Mouse (Mus musculus) myocyte (in vitro differentiated cells): ENCODE results near the gene Clec18a.

Experiments used
- CEBPB ChIP-seq: IDR thresholded peaks from 2 replicates; pipeline ENCODE4 v1.6.1; 2011; ENCODE audit warnings: mild to moderate bottlenecking, moderate library complexity; ENCODE audit not compliant: poor library complexity, insufficient read depth, severe bottlenecking
- E2F4 ChIP-seq: IDR thresholded peaks from one replicate; pipeline ENCODE4 v1.6.1; 2011; ENCODE audit warnings: mild to moderate bottlenecking, control low read depth, moderate library complexity; ENCODE audit not compliant: insufficient read depth
- MAX ChIP-seq: IDR thresholded peaks from one replicate; pipeline ENCODE4 v1.6.1; 2011; ENCODE audit warnings: low read depth, mild to moderate bottlenecking, control low read depth
- MYOD1 ChIP-seq, 3 experiments: IDR thresholded peaks; one replicate each; pipeline ENCODE4 v1.6.1; 2011; ENCODE audit warnings: control low read depth in 2 of 3, low read depth in 2 of 3, mild to moderate bottlenecking in 2 of 3, moderate library complexity in 1 of 3; ENCODE audit not compliant: insufficient read length in 2 of 3, control insufficient read depth in 1 of 3
- MYOG ChIP-seq, 3 experiments: IDR thresholded peaks; one replicate each; pipeline ENCODE4 v1.6.1; 2011; ENCODE audit warnings: control low read depth in 2 of 3, low read depth in 2 of 3, mild to moderate bottlenecking in 2 of 3; ENCODE audit not compliant: insufficient read length in 2 of 3, control insufficient read depth in 1 of 3, insufficient read depth in 1 of 3
- POLR2A ChIP-seq: IDR thresholded peaks from one replicate; pipeline ENCODE4 v1.6.1; 2011; ENCODE audit warnings: low read depth, mild to moderate bottlenecking, control low read depth, moderate library complexity; ENCODE audit not compliant: insufficient read length
- POLR2AphosphoS2 ChIP-seq: IDR thresholded peaks from one replicate; pipeline ENCODE4 v1.6.1; 2011; ENCODE audit warnings: low read depth, control low read depth; ENCODE audit not compliant: insufficient read length
- REST ChIP-seq: IDR thresholded peaks from one replicate; pipeline ENCODE4 v1.6.1; 2011; ENCODE audit warnings: mild to moderate bottlenecking, control low read depth, moderate library complexity; ENCODE audit not compliant: insufficient read depth, insufficient read length
- TCF12 ChIP-seq: IDR thresholded peaks from one replicate; pipeline ENCODE4 v1.6.1; 2011; ENCODE audit warnings: mild to moderate bottlenecking, control low read depth; ENCODE audit not compliant: poor library complexity, insufficient read depth, severe bottlenecking
- TCF3 ChIP-seq: IDR thresholded peaks from one replicate; pipeline ENCODE4 v1.6.1; 2011; ENCODE audit warnings: low read depth, control low read depth; ENCODE audit not compliant: insufficient read length
- USF1 ChIP-seq: IDR thresholded peaks from one replicate; pipeline ENCODE4 v1.6.1; 2011; ENCODE audit warnings: low read depth, mild to moderate bottlenecking, control low read depth, moderate library complexity

GRCm38 (mm10) chr8:111053827-111054518 lies 38.3 kb downstream of the Clec18a start:
- no peak for TF ChIP-seq MAX
- no peak for TF ChIP-seq E2F4
- TF ChIP-seq USF1 = no peak
- TF ChIP-seq POLR2A = peak; percentile 8
- TF ChIP-seq REST = no peak
- TF ChIP-seq CEBPB = no peak
- no peak for TF ChIP-seq TCF3
- TF ChIP-seq MYOG (IDR thresholded peaks at IDR 0.05; ENCODE audit: control insufficient read depth in 1 of 3, insufficient read depth in 1 of 3, insufficient read length in 2 of 3, low read depth in 2 of 3) = no peak
- no peak for TF ChIP-seq POLR2AphosphoS2
- no peak for TF ChIP-seq MYOD1 (IDR thresholded peaks at IDR 0.05; ENCODE audit: control insufficient read depth in 1 of 3, insufficient read length in 2 of 3, low read depth in 2 of 3)
- no peak for TF ChIP-seq TCF12
